In the genomic region with DNA sequence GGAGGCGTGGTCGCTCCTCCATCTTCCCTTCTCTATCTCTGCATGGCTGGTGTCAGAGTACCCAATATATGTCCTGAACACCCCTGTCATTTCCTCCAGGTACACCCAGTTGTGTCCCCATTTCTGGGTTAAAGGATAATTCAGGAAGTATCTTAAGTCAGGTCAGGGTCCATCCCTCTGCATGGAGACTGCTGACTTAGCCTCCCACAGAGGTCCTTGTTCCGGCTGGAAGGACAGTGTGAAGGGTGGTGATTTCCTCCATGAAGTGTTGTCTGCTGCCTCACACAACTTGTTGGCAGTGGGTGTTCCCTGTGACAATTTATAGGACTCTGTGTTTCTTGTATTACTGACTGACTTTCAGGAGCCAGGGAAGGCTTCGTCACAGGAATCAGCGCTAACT, we compare ENCODE assay signal across 31 mouse cellular contexts. TPM values are rescaled to one million over a fixed set of nuclear protein-coding genes. Genes with fewer than 3 reads are reported as not detected.
DNase-seq lines count a peak whose midpoint lies in the region; ATAC-seq and TF ChIP-seq lines count a peak whose summit lies in the region.
"Had no signal": no experiment of that assay in that cellular context is flagged by ENCODE, and none has a peak within 500 bp of the region (broad histone marks: within the 10 kb centered on the region; RNA-seq: fewer than 3 reads in every experiment).

No protein-coding gene starts in this region.

- WGBS in kidney, embryonic 14.5 days: 79% methylated on average over 5 of the region's 5 CpGs
- 73% methylated on average over 5 of the region's 5 CpGs for WGBS in intestine, embryonic 16.5 days
- 65% methylated on average over 5 of the region's 5 CpGs for WGBS in kidney, postnatal 0 days

- H3K4me1 ChIP-seq in kidney, embryonic 14.5 days (ENCODE audit: control insufficient read depth, insufficient read depth, low read length): peaks cover 16% of the 10 kb centered on the region
- peaks cover 29% of the 10 kb centered on the region for H3K4me1 ChIP-seq in intestine, embryonic 16.5 days (ENCODE audit: control insufficient read depth, insufficient read depth, low read length)
- peaks cover 14% of the 10 kb centered on the region for H3K4me1 ChIP-seq in kidney, postnatal 0 days (replicated peaks; ENCODE audit: insufficient read depth, low read length)

- no peak overlapping the region for H3K4me2 ChIP-seq in kidney, embryonic 14.5 days (replicated peaks; ENCODE audit: low read depth, low read length)
- H3K4me2 ChIP-seq in intestine, embryonic 16.5 days (ENCODE audit: low read depth, low read length): peak overlapping the region; percentile 35; the same call in 1 of the 2 replicates
- H3K4me2 ChIP-seq in kidney, postnatal 0 days (ENCODE audit: low read length): no peak overlapping the region
- H3K4me2 ChIP-seq: embryonic facial prominence, embryonic 12.5 days; hindbrain, embryonic 12.5 days; limb, embryonic 15.5 days; liver, embryonic 13.5 days; midbrain, embryonic 12.5 days; neural tube, embryonic 12.5 days had no signal

- DNase-seq in kidney, adult 11 months: peak; percentile 71
- no peak for DNase-seq in kidney, postnatal 0 days (ENCODE audit: low spot score)
- DNase-seq in frontal cortex, adult 2 months (ENCODE audit: extremely low spot score in 1 of 2, low spot score in 1 of 2): no peak
- no peak for DNase-seq in adrenal gland, adult 2 months
- DNase-seq in spleen, adult 12 weeks (ENCODE audit: low spot score): no peak
- DNase-seq: adrenal gland, postnatal 36 days; cerebellum, adult 9-10 months; cerebellum, postnatal 36 days; embryo, embryonic 11 days; gastrocnemius, postnatal 14 days; heart, postnatal 36 days; layer of hippocampus, adult 9-11 months; liver, embryonic 13.5 days; lung, adult 18-20 months; lung, postnatal 4 days; right cerebral cortex, adult 18-20 months; thymus, adult 2 months; thymus, postnatal 36 days had no signal

- no peak overlapping the region for H3K9ac ChIP-seq in kidney, embryonic 14.5 days (ENCODE audit: low read depth, low read length)
- no peak overlapping the region for H3K9ac ChIP-seq in intestine, embryonic 16.5 days (ENCODE audit: low read depth, low read length)
- no peak overlapping the region for H3K9ac ChIP-seq in kidney, postnatal 0 days (ENCODE audit: low read depth, low read length)
- H3K9ac ChIP-seq: embryonic facial prominence, embryonic 12.5 days; hindbrain, embryonic 12.5 days; limb, embryonic 15.5 days; liver, embryonic 13.5 days; midbrain, embryonic 12.5 days; neural tube, embryonic 12.5 days had no signal

- H3K36me3 ChIP-seq in kidney, embryonic 14.5 days (ENCODE audit: control insufficient read depth, insufficient read depth, low read length): no peaks in the 10 kb centered on the region
- H3K36me3 ChIP-seq in intestine, embryonic 16.5 days (ENCODE audit: control insufficient read depth, insufficient read depth, low read length): no peaks in the 10 kb centered on the region
- H3K36me3 ChIP-seq in kidney, postnatal 0 days (ENCODE audit: insufficient read depth, low read length): no peaks in the 10 kb centered on the region
- H3K36me3 ChIP-seq: embryonic facial prominence, embryonic 12.5 days; hindbrain, embryonic 12.5 days; limb, embryonic 10.5 days; limb, embryonic 15.5 days; liver, embryonic 13.5 days; midbrain, embryonic 12.5 days; neural tube, embryonic 12.5 days had no signal

- H3K4me3 ChIP-seq in kidney, embryonic 14.5 days (ENCODE audit: low read length): no peak overlapping the region
- H3K4me3 ChIP-seq in intestine, embryonic 16.5 days (ENCODE audit: low read length): 0 out of 2 replicates have a peak overlapping the region, but pooled peaks have one; percentile 1
- H3K4me3 ChIP-seq in kidney, postnatal 0 days (replicated peaks; ENCODE audit: low read depth, low read length): no peak overlapping the region
- H3K4me3 ChIP-seq: embryonic facial prominence, embryonic 12.5 days; hindbrain, embryonic 12.5 days; limb, embryonic 10.5 days; limb, embryonic 15.5 days; liver, embryonic 13.5 days; megakaryocyte, embryonic 14.5 days; midbrain, embryonic 12.5 days; myocyte; neural tube, embryonic 12.5 days had no signal

- no peaks in the 10 kb centered on the region for H3K9me3 ChIP-seq in kidney, embryonic 14.5 days (ENCODE audit: control insufficient read depth, low read length)
- no peaks in the 10 kb centered on the region for H3K9me3 ChIP-seq in intestine, embryonic 16.5 days (ENCODE audit: control insufficient read depth, low read length)
- no peaks in the 10 kb centered on the region for H3K9me3 ChIP-seq in kidney, postnatal 0 days (replicated peaks; ENCODE audit: low read length)
- H3K9me3 ChIP-seq: embryonic facial prominence, embryonic 12.5 days; hindbrain, embryonic 12.5 days; limb, embryonic 10.5 days; limb, embryonic 15.5 days; liver, embryonic 13.5 days; megakaryocyte, embryonic 14.5 days; midbrain, embryonic 12.5 days; neural tube, embryonic 12.5 days had no signal

- no peak overlapping the region for H3K27ac ChIP-seq in kidney, embryonic 14.5 days (ENCODE audit: low read depth, low read length)
- peak overlapping the region; percentile 79 for H3K27ac ChIP-seq in intestine, embryonic 16.5 days (ENCODE audit: low read length)
- H3K27ac ChIP-seq in kidney, postnatal 0 days: peak overlapping the region; percentile 13; the same call in 1 of the 2 replicates
- H3K27ac ChIP-seq: embryonic facial prominence, embryonic 12.5 days; hindbrain, embryonic 12.5 days; hindbrain, postnatal 0 days; limb, embryonic 10.5 days; limb, embryonic 15.5 days; liver, embryonic 13.5 days; midbrain, embryonic 12.5 days; neural tube, embryonic 12.5 days had no signal

- no peak for ATAC-seq in kidney, embryonic 14.5 days (ENCODE audit: low FRiP score, low TSS enrichment)
- peak; percentile 55 for ATAC-seq in intestine, embryonic 16.5 days
- no peak for ATAC-seq in kidney, postnatal 0 days (replicated peaks; ENCODE audit: low FRiP score, low read depth)
- ATAC-seq: forebrain, embryonic 16.5 days; hindbrain, postnatal 0 days; lung, postnatal 0 days had no signal

- TF ChIP-seq CTCF in kidney, postnatal 0 days (IDR thresholded peaks at IDR 0.05; ENCODE audit: low read depth): no peak

- H3K27me3 ChIP-seq in kidney, embryonic 14.5 days (ENCODE audit: control insufficient read depth, insufficient read depth, low read length): no peaks in the 10 kb centered on the region
- no peaks in the 10 kb centered on the region for H3K27me3 ChIP-seq in intestine, embryonic 16.5 days (replicated peaks; ENCODE audit: control insufficient read depth, insufficient read depth, low read length)
- no peaks in the 10 kb centered on the region for H3K27me3 ChIP-seq in kidney, postnatal 0 days (ENCODE audit: insufficient read depth, low read length)
- H3K27me3 ChIP-seq: embryonic facial prominence, embryonic 12.5 days; hindbrain, embryonic 12.5 days; limb, embryonic 15.5 days; liver, embryonic 13.5 days; midbrain, embryonic 12.5 days; neural tube, embryonic 12.5 days had no signal

RNA-seq across cellular contexts. Expression of gene Uaca, which starts 23.2 kb away (rescaled TPM):
- polyA plus RNA-seq in kidney, embryonic 14.5 days (2014; fragmentation: Nextera tagmentation; extraction: Ambion mirVana): 13.7 and 15.2 TPM in 2 replicates
- polyA plus RNA-seq in intestine, embryonic 16.5 days (2015; fragmentation: Nextera tagmentation; extraction: Ambion mirVana): 56.8 and 60.7 TPM in 2 replicates
- polyA plus RNA-seq in kidney, postnatal 0 days (2015; fragmentation: Nextera tagmentation; extraction: Ambion mirVana): 26.9 and 30.5 TPM in 2 replicates
- 9.0 and 11.9 TPM in 2 replicates for polyA plus RNA-seq in frontal cortex, adult 2 months (2012; rRNA removed)
- 10 to 100 TPM; 28.0 to 63.4 TPM for total RNA-seq in adrenal gland, adult 2 months (2021)
- polyA plus RNA-seq in adrenal gland, adult 2 months (2012; rRNA removed): 5.6 and 6.9 TPM in 2 replicates
